Mouse (Mus musculus) kidney, embryonic 14.5 days (tissue): ENCODE measurements at regions not wholly inside any gene's neighbourhood (a gene's known extent, or its start where the extent isn't known, plus 50 kb on each side); places are given as distances from the start of the nearest gene placed in this dataset.

Experiments
- ATAC-seq: fragments of 200-750 bp; cut with Nextera tagmentation; 2 replicates; pipeline ENCODE4 v1.8.0; 2017; ENCODE audit warnings: moderate number of reproducible peaks, mild to moderate bottlenecking, moderate TSS enrichment, moderate library complexity; ENCODE audit not compliant: low FRiP score, low TSS enrichment
- H3K27ac ChIP-seq: fragments of 300-500 bp; sonication (generic); 2 replicates; pipeline ENCODE4 v1.5.1; 2014; ENCODE audit warnings: low read depth, mild to moderate bottlenecking, low read length, moderate library complexity, mixed read lengths
- H3K27me3 ChIP-seq: fragments of 300-500 bp; sonication (generic); 2 replicates; pipeline ENCODE4 v1.6.1; 2014; ENCODE audit warnings: mild to moderate bottlenecking, low read length; ENCODE audit not compliant: control insufficient read depth, insufficient read depth
- H3K36me3 ChIP-seq: fragments of 300-500 bp; sonication (generic); 2 replicates; pipeline ENCODE4 v1.6.1; 2014; ENCODE audit warnings: low read length, mixed read lengths; ENCODE audit not compliant: control insufficient read depth, insufficient read depth
- H3K4me1 ChIP-seq: fragments of 300-500 bp; sonication (generic); 2 replicates; pipeline ENCODE4 v1.6.1; 2014; ENCODE audit warnings: low read length, mixed read lengths; ENCODE audit not compliant: control insufficient read depth, insufficient read depth
- H3K4me2 ChIP-seq: fragments of 300-500 bp; sonication (generic); replicated peaks from 2 replicates; pipeline ENCODE4 v1.6.1; 2014; ENCODE audit warnings: low read depth, mild to moderate bottlenecking, low read length
- H3K4me3 ChIP-seq: fragments of 300-500 bp; sonication (generic); 2 replicates; pipeline ENCODE4 v1.5.1; 2014; ENCODE audit warnings: mild to moderate bottlenecking, low read length
- H3K9ac ChIP-seq: fragments of 300-500 bp; sonication (generic); 2 replicates; pipeline ENCODE4 v1.6.1; 2014; ENCODE audit warnings: low read depth, mild to moderate bottlenecking, low read length, moderate library complexity
- H3K9me3 ChIP-seq: fragments of 300-500 bp; sonication (generic); 2 replicates; pipeline ENCODE4 v1.6.1; 2016; ENCODE audit warnings: low read length; ENCODE audit not compliant: control insufficient read depth
- WGBS: fragments of 180-500 bp; shearing (Covaris S2); extraction: QIAGEN DNeasy Blood & Tissue Kit; methylation state at CpG from one replicate; pipeline ENCODE4 v1.1.7; 2014; 5-methylcytosine and 5-hydroxymethylcytosine counted together

- Histone ChIP-seq H3K27me3 (no peaks in the 10 kb centered on the region), H3K9ac (no peak overlapping the region), H3K4me3 (no peak overlapping the region), H3K27ac (no peak overlapping the region), H3K9me3 (no peaks in the 10 kb centered on the region), H3K4me2 (no peak overlapping the region), H3K36me3 (no peaks in the 10 kb centered on the region), H3K4me1 (no peaks in the 10 kb centered on the region)
- 21% methylated on average over 5 of the region's 5 CpGs for WGBS
- no peak for ATAC-seq
Measured at GRCm38 (mm10) chr1:177308213-177308872, 50.3 kb upstream of the Akt3 start.
